Mouse (Mus musculus) skeletal muscle tissue, postnatal 0 days (tissue): Measurements from ENCODE around the gene 1700123O20Rik. TPM values are rescaled to one million over a fixed set of nuclear protein-coding genes. Genes with fewer than 3 reads are reported as not detected.

ENCODE experiments used
- microRNA-seq, 2 experiments: library from miRNA; unstranded; fragments of <30 nt; microRNA quantifications; one replicate each; pipeline ENCODE4; 2016
- polyA plus RNA-seq: library from polyadenylated mRNA; unstranded; fragments of >200 nt; fragmentation: Nextera tagmentation; extraction: Ambion mirVana; gene quantifications from 2 replicates; pipeline ENCODE4 v1.2.1, GENCODE M21; 2015

The 1700123O20Rik gene
- polyA plus RNA-seq, result 44.2 and 47.3 TPM in 2 replicates

DNA sequence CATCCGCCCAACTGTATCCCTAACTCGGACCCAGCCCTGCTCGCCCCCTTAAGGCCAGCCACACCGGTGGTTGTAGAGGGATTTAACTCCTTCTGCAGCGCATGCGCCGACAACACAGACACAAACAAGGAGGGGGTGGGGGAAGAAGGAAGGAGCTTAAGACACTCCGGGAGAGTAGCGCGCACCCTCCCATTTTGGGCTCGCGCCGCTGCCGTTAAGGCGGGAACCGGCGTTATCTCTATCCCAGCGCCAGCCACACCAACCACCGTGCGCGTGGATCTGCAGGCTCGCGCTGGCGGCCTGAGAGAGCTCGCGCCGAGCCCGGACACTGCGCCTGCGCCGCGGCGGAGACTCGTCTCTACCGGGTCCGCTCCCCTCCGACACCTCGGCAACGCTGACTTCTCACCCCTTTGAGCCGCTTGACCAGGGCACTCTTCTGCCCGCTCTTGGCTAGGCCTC lies at the start of gene 1700123O20Rik:
Gene 1700123O20Rik, plus strand, starts transcription at position 154 of the 459 bp plus-strand sequence.

GRCm38 (mm10) chr14:54640946-54641304 lies 45.1 kb upstream of the 1700123O20Rik start, which contains the start of gene Gm17606:
Gene Gm17606, plus strand, starts transcription at chr14:54640952.

DNA sequence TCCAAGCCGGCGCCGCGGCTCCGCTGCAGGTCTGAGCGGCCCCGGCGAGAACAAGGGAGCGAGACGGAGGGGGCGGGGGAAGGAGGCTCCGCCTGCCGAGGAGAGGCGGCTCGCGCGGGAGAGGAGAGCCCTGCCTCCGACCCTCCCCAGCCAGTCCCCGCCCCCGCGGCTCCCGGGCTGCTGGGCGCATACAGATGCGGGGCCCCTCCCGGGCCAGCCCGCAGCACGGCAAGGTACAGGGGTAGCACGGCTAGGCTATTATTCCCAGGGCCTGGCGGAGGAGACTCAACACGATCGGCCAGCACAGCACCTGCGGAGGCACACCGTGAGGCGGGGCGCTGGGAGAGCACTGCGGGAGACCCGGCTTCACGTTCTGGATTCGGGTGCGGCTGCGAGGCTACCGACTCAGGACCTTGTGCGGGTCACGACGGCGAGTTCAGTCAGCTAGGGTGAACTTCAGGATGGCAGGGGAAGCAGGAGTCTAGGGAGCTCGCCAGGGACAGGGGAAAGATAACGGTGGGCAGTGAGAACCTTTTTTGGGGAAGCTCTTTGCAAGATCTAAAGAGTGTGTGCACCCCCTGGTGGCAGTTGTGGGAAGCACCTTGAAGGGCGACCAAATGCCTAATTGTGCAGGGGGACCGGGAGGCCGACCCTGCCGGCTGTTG lies 44.6 kb upstream of the 1700123O20Rik start, which contains the start of gene Cdh24:
Gene Cdh24, minus strand, starts transcription at position 60 of the 665 bp plus-strand sequence.

GRCm38 (mm10) chr14:54686522-54687143 lies 617 bp downstream of the 1700123O20Rik start, which contains the start of gene Acin1:
Gene Acin1, minus strand, starts transcription at chr14:54686931.

GRCm38 (mm10) chr14:54698733-54699132 lies 12.7 kb downstream of the 1700123O20Rik start, which contains the start of gene Gm29776:
Gene Gm29776, minus strand, starts transcription at chr14:54698833.

GRCm38 (mm10) chr14:54712074-54712473 lies 26.1 kb downstream of the 1700123O20Rik start, which contains the start of gene Cebpe:
Gene Cebpe, minus strand, starts transcription at chr14:54712174.

Small RNA genes within 50 kb of the gene (microRNA-seq; reads per million reads assigned to microRNA genes)
- 0.20 to 0.21 reads per million in 2 experiments for gene Mir6948

Other genes with a start within 250 kb of the 1700123O20Rik start
- gene Lrp10, start 222.1 kb upstream of the 1700123O20Rik start, polyA plus RNA-seq, result 30.6 and 32.8 TPM in 2 replicates
- gene Rem2, start 210.1 kb upstream of the 1700123O20Rik start, polyA plus RNA-seq, result 0.10 and 0.13 TPM in 2 replicates
- 32.3 and 36.0 TPM in 2 replicates for gene Prmt5, start 168.7 kb upstream of the 1700123O20Rik start, polyA plus RNA-seq
- gene Haus4, start 131.6 kb upstream of the 1700123O20Rik start, polyA plus RNA-seq, result 31.1 and 31.5 TPM in 2 replicates
- gene Ajuba, start 108.7 kb upstream of the 1700123O20Rik start, polyA plus RNA-seq, result 11.5 and 13.2 TPM in 2 replicates
- gene 4931414P19Rik, start 80.2 kb upstream of the 1700123O20Rik start, polyA plus RNA-seq, result 2.4 and 2.7 TPM in 2 replicates
- gene Psmb5, start 68.2 kb upstream of the 1700123O20Rik start, polyA plus RNA-seq, result 306 and 337 TPM in 2 replicates
- 0.03 and 0.05 TPM in 2 replicates for gene Psmb11, start 64.8 kb upstream of the 1700123O20Rik start, polyA plus RNA-seq
- gene Gm17606, start 45.3 kb upstream of the 1700123O20Rik start, polyA plus RNA-seq, result not detected in 2 replicates
- 0.33 and 0.40 TPM in 2 replicates for gene Cdh24, start 44.9 kb upstream of the 1700123O20Rik start, polyA plus RNA-seq
- gene Acin1, start 715 bp downstream of the 1700123O20Rik start, polyA plus RNA-seq, result 42.8 and 46.2 TPM in 2 replicates
- 0.11 and 0.12 TPM in 2 replicates for gene Gm29776, start 12.6 kb downstream of the 1700123O20Rik start, polyA plus RNA-seq
- gene Cebpe, start 26.0 kb downstream of the 1700123O20Rik start, polyA plus RNA-seq, result not detected in 2 replicates
- gene Slc7a8, start 95.7 kb downstream of the 1700123O20Rik start, polyA plus RNA-seq, result 3.8 and 5.9 TPM in 2 replicates
- not detected in 2 replicates for gene Rnf212b, start 127.9 kb downstream of the 1700123O20Rik start, polyA plus RNA-seq
- gene Homez, start 184.7 kb downstream of the 1700123O20Rik start, polyA plus RNA-seq, result 3.6 and 4.1 TPM in 2 replicates
- gene Ppp1r3e, start 191.3 kb downstream of the 1700123O20Rik start, polyA plus RNA-seq, result 0.97 and 2.3 TPM in 2 replicates
- 2.9 and 3.6 TPM in 2 replicates for gene Bcl2l2, start 197.2 kb downstream of the 1700123O20Rik start, polyA plus RNA-seq
- 0.12 and 0.30 TPM in 2 replicates for gene Gm20521, start 197.2 kb downstream of the 1700123O20Rik start, polyA plus RNA-seq
- 36.7 and 49.3 TPM in 2 replicates for gene Pabpn1, start 206.3 kb downstream of the 1700123O20Rik start, polyA plus RNA-seq
- 15.8 and 18.4 TPM in 2 replicates for gene Slc22a17, start 226.9 kb downstream of the 1700123O20Rik start, polyA plus RNA-seq
- 14.8 and 17.7 TPM in 2 replicates for gene Efs, start 239.9 kb downstream of the 1700123O20Rik start, polyA plus RNA-seq
- 0.45 and 0.50 TPM in 2 replicates for gene Il25, start 246.5 kb downstream of the 1700123O20Rik start, polyA plus RNA-seq